Mouse (Mus musculus) right cerebral cortex, postnatal 36 days (tissue): Measurements from ENCODE around the gene Cst11.
"Not testable (repeated sequence)": the region's sequence is repeated elsewhere in the genome, so short reads cannot be mapped to it uniquely, and the experiment has no call there.

Experiments used
- DNase-seq, 2 experiments: peaks; one replicate each; pipeline ENCODE4 v3.0.0; 2022; ENCODE audit warnings: low spot score in 2 of 2, mixed read lengths in 1 of 2

The Cst11 gene

DNA sequence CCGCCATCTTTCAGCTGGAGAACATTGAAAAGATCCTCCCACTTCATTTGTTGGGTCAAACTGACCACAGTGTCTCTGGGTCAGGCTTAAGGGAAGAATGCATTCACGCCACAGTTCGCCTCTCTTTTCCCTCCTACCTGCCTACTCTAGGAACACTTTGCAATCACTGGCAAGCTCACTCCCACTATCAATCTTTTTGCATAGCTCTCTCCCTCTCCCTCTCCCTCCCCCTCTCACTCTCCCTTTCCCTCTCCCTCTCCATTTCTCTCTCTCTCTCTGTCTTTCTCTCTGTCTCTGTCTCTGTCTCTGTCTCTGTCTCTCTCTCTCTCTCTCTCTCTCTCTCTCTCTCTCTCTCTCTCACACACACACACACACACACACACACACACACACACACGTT, at the start of gene Cst11:
Cst11 (minus strand) TSS at position 101 of the 400 bp plus-strand sequence.
- not testable (repeated sequence) for DNase-seq

DNA sequence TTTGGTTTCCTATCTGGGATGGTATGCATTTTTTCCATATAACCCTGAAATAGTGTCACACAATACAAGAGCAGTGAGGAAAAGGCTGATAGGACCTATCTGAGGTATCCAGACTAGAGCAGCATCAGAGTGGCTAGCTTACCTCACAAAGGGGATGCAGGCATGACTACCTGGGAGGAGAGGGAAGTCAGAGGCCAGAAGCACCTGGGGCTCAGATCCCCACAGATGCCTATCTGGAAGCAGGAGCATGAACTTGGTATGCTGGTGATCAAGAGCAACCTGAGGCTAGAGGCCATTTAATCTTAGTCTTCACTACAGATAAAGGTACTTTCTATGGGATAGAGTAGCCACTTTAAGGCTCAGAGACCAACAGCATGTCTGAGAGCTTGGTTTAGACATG, 48.6 kb upstream of the Cst11 start, which contains the start of gene Cst13:
Cst13 (plus strand) TSS at position 173 of the 400 bp plus-strand sequence.
- no peak for DNase-seq

DNA sequence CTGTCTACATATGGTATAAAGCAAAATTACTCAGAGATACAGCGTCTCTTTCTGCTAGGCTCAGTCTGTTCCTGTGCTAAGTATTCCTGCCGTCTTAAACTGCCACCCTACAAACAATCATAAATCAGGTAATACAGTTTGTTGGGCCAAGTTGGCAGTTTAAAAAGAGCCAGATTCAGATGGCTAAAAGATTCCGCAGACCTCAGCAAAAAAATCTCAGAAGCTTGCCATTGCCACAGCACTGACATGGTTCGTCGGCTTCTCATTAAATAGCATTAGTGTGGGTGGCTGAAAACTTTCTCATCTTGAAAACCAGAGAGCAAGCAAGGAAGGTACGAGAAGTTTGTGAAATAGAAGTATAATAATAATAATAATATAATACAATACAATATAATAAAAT, 35.4 kb upstream of the Cst11 start:
- DNase-seq = no peak

DNA sequence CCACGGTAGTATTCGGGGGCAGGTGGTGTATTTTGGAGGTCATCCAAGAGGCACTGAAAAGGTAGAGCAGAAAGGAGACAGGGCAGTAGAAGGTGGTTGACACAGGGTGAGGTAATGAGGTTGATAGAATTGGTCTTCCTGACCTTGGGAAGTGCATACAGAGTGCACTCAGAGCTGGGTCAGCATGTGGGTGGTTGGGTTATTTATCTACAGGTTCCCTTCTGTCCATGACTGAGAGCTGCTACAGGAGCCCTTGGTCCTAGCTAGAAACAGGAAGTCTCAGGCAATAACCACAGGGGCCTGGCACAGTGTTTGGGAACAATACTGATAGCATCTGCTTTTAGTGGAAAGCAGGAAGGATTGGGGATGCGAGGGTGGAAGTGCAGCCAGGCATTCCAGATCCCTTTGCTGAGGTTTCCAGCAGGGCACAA, 30.2 kb upstream of the Cst11 start:
- DNase-seq = no peak

DNA sequence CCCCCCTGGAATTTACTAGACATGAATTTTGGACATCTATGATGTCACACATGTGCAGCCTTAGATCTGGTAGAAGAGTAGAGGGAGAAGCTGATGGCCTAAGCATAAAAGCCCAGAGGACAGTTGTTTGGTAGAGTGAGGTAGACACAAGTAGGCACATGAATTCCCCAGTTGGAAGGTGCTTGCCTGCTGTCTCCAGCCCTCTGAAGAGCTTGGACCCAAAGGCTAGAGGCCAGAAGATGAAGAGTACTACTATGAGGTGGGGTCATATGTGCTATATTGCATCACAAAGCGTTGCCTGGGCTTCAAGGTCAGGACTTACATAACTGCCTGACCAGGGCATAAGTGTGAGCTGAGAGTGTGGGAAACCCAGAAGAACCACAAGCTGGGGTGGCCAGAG, 27.2 kb upstream of the Cst11 start, which contains the start of gene Cst8:
Cst8 (plus strand) TSS at position 301 of the 400 bp plus-strand sequence.
- no peak for DNase-seq

DNA sequence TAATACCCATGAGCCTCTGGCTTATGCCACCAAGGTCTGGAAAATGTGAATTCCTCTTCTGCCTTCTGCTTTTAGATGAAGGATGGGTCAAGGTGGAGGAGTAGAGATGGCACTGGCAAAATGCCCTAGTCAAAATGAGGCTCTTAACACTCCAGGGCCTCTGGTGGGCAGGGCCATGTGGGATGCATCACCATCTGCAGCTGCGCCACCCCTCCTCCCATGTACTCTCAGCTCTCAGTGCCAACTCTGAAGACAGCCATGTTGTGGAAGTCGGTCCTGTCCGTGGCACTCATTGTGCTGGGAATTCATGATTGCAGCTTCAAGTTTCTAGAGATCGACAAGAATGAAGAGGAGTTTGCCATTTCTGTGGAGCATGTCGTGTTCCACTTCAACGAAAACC, 17.8 kb upstream of the Cst11 start, which contains the start of gene Cst12:
Cst12 (plus strand) TSS at position 220 of the 400 bp plus-strand sequence.
- DNase-seq = no peak

DNA sequence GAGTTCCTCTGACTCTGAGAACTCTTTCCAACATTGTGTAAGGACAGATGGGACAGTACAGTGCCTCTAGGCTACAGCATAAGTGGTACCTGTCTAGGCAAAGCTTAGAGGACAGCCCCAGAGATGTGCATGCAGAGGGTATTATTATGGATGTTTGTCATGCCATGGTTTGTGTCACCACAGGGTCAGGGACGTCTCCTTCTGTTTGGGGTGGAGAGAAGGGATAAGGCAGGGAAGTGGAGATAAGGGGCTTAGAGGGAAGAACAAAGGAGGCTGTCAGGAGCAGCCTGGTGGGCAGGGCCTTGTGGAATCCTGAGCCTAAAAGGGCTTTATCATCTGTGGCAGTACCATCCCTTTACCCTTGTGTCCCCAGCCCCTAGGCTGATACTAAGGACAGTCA, 10.4 kb upstream of the Cst11 start, which contains the start of gene 8030411F24Rik:
8030411F24Rik (plus strand) TSS at position 301 of the 400 bp plus-strand sequence.
- DNase-seq = no peak

DNA sequence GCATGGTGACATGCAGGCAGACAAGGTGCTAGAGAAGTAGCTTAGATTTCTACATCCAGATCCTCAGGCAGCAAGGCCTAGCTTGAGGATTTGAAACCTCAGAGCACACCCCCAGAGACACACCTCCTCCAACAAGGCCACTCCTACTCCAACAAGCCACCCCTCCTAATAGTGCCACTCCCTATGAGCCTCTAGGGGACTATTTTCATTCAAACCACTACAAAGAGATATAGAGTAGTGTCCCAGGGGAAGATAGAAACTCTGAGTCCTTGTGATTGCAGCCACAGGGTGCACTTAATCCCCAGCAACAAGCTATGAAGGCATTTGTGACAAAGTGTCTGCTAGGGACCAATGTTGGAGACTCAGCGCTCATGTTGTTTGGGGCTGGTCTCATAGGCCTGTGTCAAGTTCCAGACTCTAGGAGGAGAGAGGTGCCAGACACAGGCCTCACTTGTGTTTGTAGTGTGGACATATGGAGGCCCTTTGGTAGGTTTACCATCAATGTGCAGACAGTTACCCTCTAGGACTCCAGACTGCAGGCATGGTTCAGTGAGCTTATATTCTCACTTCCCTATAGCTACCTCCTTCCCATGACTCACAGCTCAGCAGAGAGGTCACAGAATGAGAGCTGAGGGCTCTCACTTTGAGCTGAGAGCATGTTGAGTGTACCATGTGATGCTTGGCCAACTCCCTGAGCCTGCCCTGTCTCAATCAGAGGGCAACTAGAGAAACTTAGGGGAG, 7.5 kb downstream of the Cst11 start:
- DNase-seq = no peak

DNA sequence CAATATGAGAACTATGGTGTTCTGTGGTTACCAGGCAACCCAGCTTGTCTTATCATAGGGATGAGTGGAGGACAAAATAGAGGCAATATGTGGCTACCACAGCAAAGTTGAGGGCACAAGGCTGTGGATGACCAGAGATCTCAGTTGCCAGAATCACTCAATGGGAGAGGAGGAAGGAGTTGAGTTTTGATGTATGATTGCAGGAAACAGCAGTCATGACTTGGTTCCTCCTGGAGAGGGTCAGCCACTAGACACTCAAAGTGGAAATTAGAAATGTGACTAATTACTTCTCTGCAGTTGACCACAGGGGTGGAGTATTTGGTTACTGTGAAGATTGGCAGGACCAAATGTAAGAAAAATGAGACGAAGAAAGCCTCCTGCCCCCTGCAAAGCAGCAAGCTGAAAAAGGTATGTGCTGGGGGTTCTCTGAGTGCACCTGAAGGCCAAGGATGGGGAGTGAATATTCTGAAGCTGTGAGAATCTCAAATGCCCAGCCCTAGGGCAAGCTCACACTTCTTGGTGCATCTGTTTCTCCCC, 16.9 kb downstream of the Cst11 start:
- DNase-seq = no peak

DNA sequence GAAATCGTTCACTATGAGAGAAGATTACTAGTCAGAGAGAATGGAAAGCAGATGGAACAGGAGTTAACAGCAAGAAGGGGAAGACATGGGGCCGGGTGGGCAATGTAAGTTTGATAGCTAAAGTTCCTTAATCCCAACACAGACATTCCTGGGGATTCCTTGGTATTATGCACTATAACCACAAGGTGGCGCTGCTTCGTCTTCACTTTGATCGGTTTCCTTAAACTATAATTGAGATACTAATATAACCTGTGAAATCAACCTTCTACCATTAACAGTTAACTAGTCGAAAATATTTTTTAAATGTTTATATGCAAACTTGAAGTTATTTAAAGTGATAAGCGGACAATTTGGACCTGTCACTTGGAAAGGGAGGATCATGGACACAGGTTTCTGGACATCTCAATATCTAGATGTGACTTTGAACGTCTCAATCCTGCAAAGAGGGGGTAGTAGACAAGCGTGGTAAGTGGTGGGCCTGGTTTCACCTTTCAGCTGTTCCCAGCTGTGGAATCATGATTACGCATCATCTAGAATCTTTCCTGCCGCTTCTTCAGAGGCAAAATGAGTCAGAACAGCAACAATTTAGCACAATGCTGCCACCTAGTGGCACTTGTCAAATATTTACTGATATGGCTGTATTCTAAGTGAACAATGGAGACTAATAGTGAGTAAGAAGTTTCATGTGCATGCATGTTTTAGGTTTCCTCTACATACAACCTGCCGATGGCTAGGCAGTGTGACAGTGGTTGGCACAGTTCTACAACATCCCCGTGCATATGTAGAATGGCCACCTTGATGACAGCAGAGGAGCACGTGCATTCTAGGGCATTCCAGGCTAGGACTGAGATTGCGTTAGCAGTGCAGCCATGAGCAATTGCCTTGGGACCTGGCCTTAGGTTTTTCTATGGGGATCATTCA, 19.1 kb downstream of the Cst11 start:
- DNase-seq = peak; percentile 44 to 60

DNA sequence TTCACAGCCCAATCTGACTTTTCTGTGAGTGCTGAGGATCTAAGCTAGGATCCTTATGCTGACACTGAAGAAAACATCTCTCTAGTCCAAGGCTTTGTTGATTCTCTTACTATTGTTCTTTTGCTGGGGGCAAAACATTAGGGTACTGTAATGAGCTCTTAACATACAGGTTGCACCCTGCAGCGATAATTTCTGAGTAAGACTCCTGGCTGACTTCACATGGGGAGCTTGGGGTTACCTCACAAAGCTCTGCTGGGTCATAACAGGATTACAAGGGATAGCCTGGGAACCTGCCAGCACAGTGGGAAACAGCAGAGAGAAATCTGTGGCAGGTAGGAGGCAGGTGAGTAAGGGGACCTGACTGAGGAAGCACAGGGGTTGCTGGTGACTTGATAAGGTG, 21.2 kb downstream of the Cst11 start, which contains the start of gene Cstl1:
Cstl1 (plus strand) TSS at position 301 of the 400 bp plus-strand sequence.
- no peak for DNase-seq

DNA sequence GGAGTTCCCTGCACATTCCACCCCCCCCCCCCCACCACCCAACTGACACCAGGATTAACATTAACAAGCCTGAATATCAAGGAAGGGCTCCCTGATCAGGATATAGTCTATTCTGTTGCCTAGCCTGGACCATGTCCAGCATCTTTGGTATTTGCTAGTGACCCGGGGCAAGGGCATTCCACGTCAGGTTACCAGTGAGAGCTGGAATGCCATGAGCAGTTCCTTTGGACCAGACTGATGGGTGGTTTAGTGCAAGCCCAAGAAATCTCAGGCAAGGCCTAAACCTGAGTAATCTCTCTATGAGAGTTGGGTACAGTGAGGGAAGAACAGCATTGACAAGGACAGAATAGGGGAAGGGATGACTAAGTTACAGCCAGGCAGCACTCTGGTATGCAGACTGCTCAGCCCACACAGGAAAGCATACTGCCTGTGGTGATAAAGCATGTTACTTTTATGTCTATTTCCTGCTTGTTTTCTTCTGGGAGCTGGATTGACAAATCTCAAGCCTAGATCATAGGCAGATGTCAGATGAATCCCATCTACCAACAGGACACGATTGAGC, 27.4 kb downstream of the Cst11 start:
- no peak for DNase-seq

DNA sequence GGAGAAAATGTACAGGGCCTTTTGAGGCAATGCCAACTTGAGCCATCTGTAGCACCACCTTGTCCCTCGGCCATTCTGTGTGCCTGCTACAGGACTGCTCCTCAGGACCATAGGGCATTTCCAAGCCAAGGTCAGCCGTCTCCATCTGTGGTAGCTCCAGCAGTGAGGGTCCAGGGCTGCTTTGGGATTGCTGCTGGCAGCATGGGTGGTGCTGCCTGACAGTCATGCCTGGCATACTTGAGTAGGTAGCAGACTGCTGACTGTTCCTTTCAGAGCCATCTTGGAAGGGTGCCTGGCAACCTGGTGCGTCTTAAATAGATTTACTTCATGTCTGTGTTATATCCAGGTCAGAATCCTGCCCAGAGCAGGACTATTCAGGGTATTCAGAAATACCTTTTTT, 28.3 kb downstream of the Cst11 start:
- DNase-seq = peak; percentile 35 to 65

DNA sequence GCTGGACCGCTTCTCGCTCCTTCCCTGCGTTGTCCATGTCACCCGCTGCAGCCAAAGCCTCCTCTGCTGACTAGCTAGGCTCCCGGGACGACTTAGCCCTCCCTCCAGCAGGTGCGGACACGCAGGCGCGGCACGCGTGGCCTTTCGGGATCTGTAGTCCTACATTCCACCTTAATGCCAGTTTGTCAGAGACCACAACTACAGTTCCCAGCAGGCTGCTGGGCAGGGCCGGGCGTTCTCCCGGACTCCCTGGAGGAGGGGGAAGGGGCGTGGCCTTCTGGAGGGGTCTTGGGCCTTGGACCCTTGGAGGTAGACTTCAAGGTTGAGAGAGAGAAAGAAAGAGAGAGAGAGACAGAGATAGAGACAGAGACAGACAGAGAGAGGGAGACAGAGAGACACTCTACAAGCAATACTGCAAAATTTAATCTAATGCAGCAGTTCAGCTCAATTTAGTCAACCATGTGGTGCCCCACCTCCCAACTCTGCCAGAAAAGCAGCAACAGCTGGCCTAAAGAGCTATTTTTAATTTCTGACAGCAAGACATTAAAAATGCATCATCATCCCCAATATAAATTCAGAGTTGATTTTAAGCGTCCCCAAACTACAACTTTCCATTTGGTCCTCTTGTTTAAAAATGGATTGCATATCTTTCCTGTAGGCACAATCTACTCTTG, 38.8 kb downstream of the Cst11 start, which contains the start of gene Napb:
Napb (minus strand) TSS at position 141 of the 674 bp plus-strand sequence.
- peak; percentile 95 to 97 for DNase-seq

DNA sequence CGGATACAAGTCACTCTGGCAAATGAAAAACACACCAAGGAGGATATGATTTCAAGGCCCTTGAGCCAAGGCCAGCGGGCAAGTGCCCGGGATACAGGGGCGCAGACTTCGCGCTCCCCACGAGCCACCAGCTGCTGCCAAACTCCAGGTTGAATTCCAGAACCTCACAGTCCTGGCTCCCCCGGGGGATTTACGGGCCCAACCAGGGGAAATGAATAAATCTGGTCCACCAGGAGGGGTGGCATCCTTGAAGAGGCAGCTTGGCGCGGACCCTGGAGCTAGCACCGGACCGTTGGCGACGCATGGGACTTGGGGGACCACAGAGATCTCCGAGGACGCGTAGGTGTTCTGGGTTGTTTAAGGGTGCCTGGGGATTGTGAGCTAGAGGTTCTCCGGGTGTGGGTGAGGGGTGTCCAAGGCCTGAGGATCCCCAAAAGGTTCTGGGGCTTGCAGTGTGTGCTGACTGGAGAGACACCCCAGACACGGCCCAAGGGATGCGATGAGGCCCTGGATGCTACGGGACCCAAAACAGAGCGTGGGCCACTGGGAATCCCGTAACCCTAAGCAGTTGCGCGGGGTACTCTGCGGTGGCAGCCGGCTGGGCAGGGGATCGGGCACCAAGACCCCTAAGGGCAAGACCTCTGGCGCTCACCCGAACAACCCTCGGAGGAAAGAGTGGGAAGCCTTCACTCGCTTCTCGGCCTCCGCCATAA, 39.5 kb downstream of the Cst11 start:
- DNase-seq = peak in 1 of 2 experiments; percentile 20

DNA sequence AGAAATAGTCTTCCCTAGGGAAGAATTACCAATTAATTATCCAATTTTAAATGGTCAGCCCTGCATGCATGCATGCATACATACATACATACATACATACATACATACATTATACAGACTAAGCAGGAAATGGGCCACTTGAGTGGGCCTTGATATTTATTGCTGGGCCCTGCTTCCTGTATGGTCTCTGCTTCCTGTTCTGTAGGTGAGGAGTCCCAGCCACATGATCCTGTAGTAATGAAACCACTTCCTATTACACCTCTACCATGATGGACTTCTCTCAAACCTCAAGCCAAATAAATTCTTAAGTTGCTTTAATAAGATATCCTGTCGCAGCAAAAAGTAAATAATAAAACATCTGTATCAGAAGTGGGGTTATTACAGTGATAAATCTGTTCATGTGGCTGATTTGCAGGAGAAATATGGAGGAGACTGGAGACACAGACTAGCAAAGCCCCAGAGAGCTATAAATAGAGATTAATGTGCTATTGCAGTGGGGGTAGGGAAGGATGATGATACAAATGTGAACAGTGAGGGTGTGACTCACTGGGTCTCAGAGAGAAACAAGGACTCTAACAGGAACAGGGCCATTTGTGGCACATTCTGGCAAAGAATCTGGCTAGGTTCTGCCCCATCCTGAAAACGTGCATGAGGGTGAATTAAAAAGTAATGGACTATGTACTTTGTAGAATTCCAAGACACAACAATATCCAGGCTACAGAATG, 51.9 kb downstream of the Cst11 start:
- no peak for DNase-seq
